Mouse (Mus musculus) heart, adult 2 months (tissue): ENCODE measurements around the gene Mapkapk5. TPM values are rescaled to one million over a fixed set of nuclear protein-coding genes. Genes with fewer than 3 reads are reported as not detected.

Experiments used
- DNase-seq, 2 experiments: peaks; one replicate each; pipeline ENCODE4 v3.0.0; 2021
- H3K27ac ChIP-seq: fragments of 200-600 bp; 2 replicates; pipeline ENCODE4 v1.8.1; 2022
- H3K27me3 ChIP-seq: fragments of 200-500 bp; 2 replicates; pipeline ENCODE4 v1.6.1; 2012; ENCODE audit warnings: mild to moderate bottlenecking, low read length, inconsistent platforms, mixed read lengths; ENCODE audit not compliant: control insufficient read depth, insufficient read depth
- H3K36me3 ChIP-seq: fragments of 200-500 bp; 2 replicates; pipeline ENCODE4 v1.6.1; 2012; ENCODE audit warnings: low read length, inconsistent platforms; ENCODE audit not compliant: control insufficient read depth, insufficient read depth
- H3K4me1 ChIP-seq: fragments of 200-500 bp; 2 replicates; pipeline ENCODE4 v1.6.1; 2011; ENCODE audit warnings: low read length; ENCODE audit not compliant: control insufficient read depth, insufficient read depth
- H3K4me3 ChIP-seq: fragments of 200-600 bp; 2 replicates; pipeline ENCODE4 v1.8.1; 2022
- H3K79me2 ChIP-seq: fragments of 200-500 bp; replicated peaks from 2 replicates; pipeline ENCODE4 v1.6.1; 2012; ENCODE audit warnings: mild to moderate bottlenecking, inconsistent platforms, low read length, moderate library complexity, mixed read lengths; ENCODE audit not compliant: control insufficient read depth, insufficient read depth
- H3K9ac ChIP-seq: fragments of 200-500 bp; 2 replicates; pipeline ENCODE4 v1.6.1; 2012; ENCODE audit warnings: low read depth, mild to moderate bottlenecking, control low read depth, inconsistent platforms, low read length, mixed read lengths
- CTCF ChIP-seq: fragments of 200-600 bp; IDR thresholded peaks from 2 replicates; pipeline ENCODE4 v1.8.1; 2022; ENCODE audit warnings: antibody characterized with exemption, mild to moderate bottlenecking, moderate library complexity
- EP300 ChIP-seq: fragments of 200-500 bp; IDR thresholded peaks from 2 replicates; pipeline ENCODE4 v1.6.1; 2011; ENCODE audit warnings: low read depth, low read length, control low read depth; ENCODE audit not compliant: insufficient read depth
- POLR2A ChIP-seq: fragments of 200-500 bp; IDR thresholded peaks from 2 replicates; pipeline ENCODE4 v1.6.1; 2011; ENCODE audit warnings: mild to moderate bottlenecking, low read depth, low read length, control low read depth; ENCODE audit not compliant: insufficient read depth
- WGBS: fragments of 180-500 bp; shearing (Covaris S2); methylation state at CpG from one replicate; pipeline ENCODE4 v1.1.7; 2018; 5-methylcytosine and 5-hydroxymethylcytosine counted together
- intact Hi-C: fragments of 180-260 bp; cut with DNase I; formaldehyde crosslinking; loops from one replicate; pipeline ENCODE4 v1.15.1; 2025
- polyA plus RNA-seq: library from polyadenylated mRNA; depleted of rRNA; stranded (reverse); fragments of >200 nt; gene quantifications from 2 replicates; pipeline ENCODE4 v1.2.3, GENCODE M21; 2012; rRNA removed
- total RNA-seq, 2 experiments: library from RNA; stranded (reverse); gene quantifications; 2 replicates each; pipeline ENCODE4 v1.2.3; 2021

The Mapkapk5 gene
- total and polyA plus RNA-seq, 3 experiments = 33.0 to 84.2 (median 79.8) TPM

DNA sequence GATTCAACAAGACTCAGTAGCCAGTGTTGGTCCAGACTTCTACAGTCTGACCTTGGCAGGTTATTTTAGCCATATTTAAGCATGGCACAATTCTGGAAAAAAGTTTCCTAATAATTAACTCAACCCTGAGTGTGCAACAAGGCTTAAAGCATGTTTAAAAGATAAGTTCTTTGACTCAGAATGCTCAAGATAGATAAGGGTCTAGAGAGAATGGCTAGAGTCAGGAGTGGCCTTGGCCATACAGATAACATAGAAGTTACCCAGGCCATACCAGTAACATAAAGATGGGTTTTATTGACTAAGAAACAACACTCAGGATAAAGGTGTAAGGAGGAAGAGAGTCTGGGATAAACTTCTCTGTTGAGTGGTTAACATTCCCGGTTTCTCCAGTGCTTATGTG, 69.7 kb downstream of the Mapkapk5 start:
- WGBS = 74% methylated on average over 1 of the region's 1 CpGs
- Histone ChIP-seq H3K27ac (no peak overlapping the region), H3K79me2 (no peaks in the 10 kb centered on the region), H3K4me3 (no peak overlapping the region), H3K9ac (no peak overlapping the region), H3K36me3 (no peaks in the 10 kb centered on the region), H3K27me3 (no peaks in the 10 kb centered on the region), H3K4me1 (no peaks in the 10 kb centered on the region)
- intact Hi-C loops = loop anchor here (5.0 kb wide), 1 partner anchor 34 kb away; no protein-coding TSS in a partner anchor
- TF ChIP-seq POLR2A = no peak
- no peak for TF ChIP-seq CTCF
- no peak for TF ChIP-seq EP300
- no peak for DNase-seq

Other genes starting within 250 kb of the Mapkapk5 start
- gene Trafd1, start 160.3 kb downstream of the Mapkapk5 start, total RNA-seq = 10 to 100 TPM; 47.1 to 57.9 TPM
- 78.0 and 89.5 TPM in 2 replicates for gene Trafd1, start 160.3 kb downstream of the Mapkapk5 start, polyA plus RNA-seq
- 10 to 100 TPM; 21.3 to 22.5 TPM for gene Naa25, start 148.0 kb downstream of the Mapkapk5 start, total RNA-seq
- gene Naa25, start 148.0 kb downstream of the Mapkapk5 start, polyA plus RNA-seq = 7.1 and 11.1 TPM in 2 replicates
- 10 to 100 TPM in 1 of 2 experiments, 1 to 10 TPM in 1; 10.0 to 12.6 TPM for gene Tmem116, start 94.0 kb downstream of the Mapkapk5 start, total RNA-seq
- 16.2 and 27.9 TPM in 2 replicates for gene Tmem116, start 94.0 kb downstream of the Mapkapk5 start, polyA plus RNA-seq
- 10 to 100 TPM; 67.6 to 73.3 TPM for gene Erp29, start 93.4 kb downstream of the Mapkapk5 start, total RNA-seq
- gene Erp29, start 93.4 kb downstream of the Mapkapk5 start, polyA plus RNA-seq = 29.4 and 43.4 TPM in 2 replicates
- not detected for gene Adam1b, start 42.5 kb downstream of the Mapkapk5 start, total RNA-seq
- gene Adam1b, start 42.5 kb downstream of the Mapkapk5 start, polyA plus RNA-seq = 0.04 TPM in 1 of 2 replicates, not detected in the other
- 1 to 10 TPM; 1.0 to 2.5 TPM for gene Adam1a, start 423 bp downstream of the Mapkapk5 start, total RNA-seq
- gene Adam1a, start 423 bp downstream of the Mapkapk5 start, polyA plus RNA-seq = 3.4 and 3.9 TPM in 2 replicates
- under 1 TPM in 1 of 2 experiments, not detected in 1; 0.63 TPM for gene Gm42878, start 423 bp downstream of the Mapkapk5 start, total RNA-seq
- 0.16 and 0.79 TPM in 2 replicates for gene Gm42878, start 423 bp downstream of the Mapkapk5 start, polyA plus RNA-seq
- 100 to 1,000 TPM; 339 to 371 TPM for gene Aldh2, start 47.9 kb upstream of the Mapkapk5 start, total RNA-seq
- gene Aldh2, start 47.9 kb upstream of the Mapkapk5 start, polyA plus RNA-seq = 433 and 501 TPM in 2 replicates
- gene Acad12, start 73.0 kb upstream of the Mapkapk5 start, total RNA-seq = 10 to 100 TPM; 68.2 to 80.2 TPM
- gene Acad12, start 73.0 kb upstream of the Mapkapk5 start, polyA plus RNA-seq = 85.7 and 125 TPM in 2 replicates
- 10 to 100 TPM; 24.1 to 24.7 TPM for gene Acad10, start 114.6 kb upstream of the Mapkapk5 start, total RNA-seq
- 5.2 and 6.6 TPM in 2 replicates for gene Acad10, start 114.6 kb upstream of the Mapkapk5 start, polyA plus RNA-seq
- gene Brap, start 114.7 kb upstream of the Mapkapk5 start, total RNA-seq = 10 to 100 TPM; 27.8 to 29.8 TPM
- gene Brap, start 114.7 kb upstream of the Mapkapk5 start, polyA plus RNA-seq = 16.6 and 23.1 TPM in 2 replicates
- 100 to 1,000 TPM; 155 to 161 TPM for gene Atxn2, start 165.4 kb upstream of the Mapkapk5 start, total RNA-seq
- 133 and 139 TPM in 2 replicates for gene Atxn2, start 165.4 kb upstream of the Mapkapk5 start, polyA plus RNA-seq